Mouse (Mus musculus) thymus, adult 2 months (tissue): ENCODE data around the gene Inpp5a.

Source experiments
- CTCF ChIP-seq: fragments of 200-500 bp; IDR thresholded peaks from 2 replicates; pipeline ENCODE4 v1.5.1; 2012; ENCODE audit warnings: mild to moderate bottlenecking, control low read depth, low read length, moderate library complexity, borderline replicate concordance; ENCODE audit not compliant: control insufficient read depth, poor library complexity, insufficient read depth; ENCODE audit errors: extremely low read depth
- POLR2A ChIP-seq: fragments of 200-500 bp; IDR thresholded peaks from 2 replicates; pipeline ENCODE4 v1.6.1; 2012; ENCODE audit warnings: mild to moderate bottlenecking, low read length, control low read depth, moderate library complexity; ENCODE audit not compliant: control insufficient read depth, poor library complexity, insufficient read depth; ENCODE audit errors: extremely low read depth

DNA sequence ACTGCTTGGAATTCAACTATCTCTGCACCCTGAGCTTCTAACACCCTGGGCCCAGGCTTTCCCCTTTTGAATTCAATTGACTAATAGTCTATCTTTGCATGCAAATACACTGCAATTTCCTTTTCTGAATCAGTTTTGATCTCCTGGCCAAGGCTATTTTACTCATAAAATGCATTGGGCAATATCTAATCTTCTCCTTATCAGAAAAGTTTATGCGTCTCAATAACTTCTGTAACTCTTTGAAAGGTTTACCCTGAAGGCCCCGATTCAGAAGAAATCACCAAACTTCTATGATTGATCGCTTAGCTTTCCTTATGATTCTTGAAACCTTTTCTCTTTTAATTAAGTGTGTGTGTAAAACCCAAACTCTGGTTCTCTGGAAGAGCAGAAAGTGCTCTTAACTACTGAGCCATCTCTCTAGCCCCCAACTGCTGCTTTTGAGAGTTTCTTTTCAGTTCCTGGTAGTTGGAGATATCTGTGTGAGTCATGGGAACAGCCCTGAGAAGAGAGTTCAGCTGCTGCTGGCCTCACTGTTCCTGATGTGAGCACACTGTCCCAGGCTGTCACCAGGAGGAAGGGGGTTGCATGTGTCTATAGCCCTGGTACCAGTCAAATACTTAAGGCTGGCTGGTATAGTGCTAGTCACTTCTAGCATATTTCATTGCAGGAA, 27.9 kb upstream of the Inpp5a start:
- TF ChIP-seq CTCF = no peak
- no peak for TF ChIP-seq POLR2A
